Mouse (Mus musculus): ENCODE data around the gene Cntnap2. TPM values are rescaled to one million over a fixed set of nuclear protein-coding genes. Genes with fewer than 3 reads are reported as not detected.

Cntnap2 gene
- polyA plus RNA-seq, 1 experiment from 2014 or later, result 0.55 TPM

- Histone ChIP-seq H3K4me1 (ENCODE audit: control insufficient read depth in 2 of 2, insufficient read depth in 2 of 2, low read length in 2 of 2) (no peaks in the 10 kb centered on the region), H3K4me2 (ENCODE audit: low read length) (no peak overlapping the region), H3K36me3 (ENCODE audit: control insufficient read depth, insufficient read depth, low read length) (no peaks in the 10 kb centered on the region), H3K9me3 (ENCODE audit: control insufficient read depth, low read length) (no peaks in the 10 kb centered on the region), H3K27ac (replicated peaks in 1 of 2; ENCODE audit: control insufficient read depth in 1 of 2, insufficient read depth in 1 of 2, low read depth in 2 of 2, low read length in 2 of 2) (no peak overlapping the region), H3K4me3 (ENCODE audit: control insufficient read depth in 1 of 2, insufficient read depth in 1 of 2, low read depth in 1 of 2, low read length in 2 of 2) (no peak overlapping the region), H3K9ac (ENCODE audit: low read length) (no peak overlapping the region), H3K27me3 (ENCODE audit: control insufficient read depth, insufficient read depth, low read length) (no peaks in the 10 kb centered on the region)
- WGBS, result 69% methylated on average over 1 of the region's 1 CpGs
- no peak for ATAC-seq (ENCODE audit: insufficient number of reproducible peaks, insufficient read depth, low FRiP score, low read depth)
These were observed 879.6 kb downstream of the Cntnap2 start for GRCm38 (mm10) chr6:45938775-45939174.

- Histone ChIP-seq H3K27me3 (ENCODE audit: control insufficient read depth, insufficient read depth, low read length) (no peaks in the 10 kb centered on the region), H3K4me3 (ENCODE audit: control insufficient read depth in 1 of 2, insufficient read depth in 1 of 2, low read depth in 1 of 2, low read length in 2 of 2) (no peak overlapping the region), H3K9me3 (ENCODE audit: control insufficient read depth, low read length) (no peaks in the 10 kb centered on the region), H3K4me2 (ENCODE audit: low read length) (no peak overlapping the region), H3K4me1 (ENCODE audit: control insufficient read depth in 2 of 2, insufficient read depth in 2 of 2, low read length in 2 of 2) (no peaks in the 10 kb centered on the region), H3K27ac (replicated peaks in 1 of 2; ENCODE audit: control insufficient read depth in 1 of 2, insufficient read depth in 1 of 2, low read depth in 2 of 2, low read length in 2 of 2) (no peak overlapping the region), H3K36me3 (ENCODE audit: control insufficient read depth, insufficient read depth, low read length) (no peaks in the 10 kb centered on the region), H3K9ac (ENCODE audit: low read length) (no peak overlapping the region)
- WGBS, result 56% methylated on average over 3 of the region's 3 CpGs
- no peak for ATAC-seq (ENCODE audit: insufficient number of reproducible peaks, insufficient read depth, low FRiP score, low read depth)
These were observed 886.2 kb downstream of the Cntnap2 start for GRCm38 (mm10) chr6:45945144-45945985.

GRCm38 (mm10) chr6:45954773-45955172, 895.6 kb downstream of the Cntnap2 start:
- Histone ChIP-seq H3K4me1 (ENCODE audit: control insufficient read depth in 2 of 2, insufficient read depth in 2 of 2, low read length in 2 of 2) (no peaks in the 10 kb centered on the region), H3K4me3 (ENCODE audit: control insufficient read depth in 1 of 2, insufficient read depth in 1 of 2, low read depth in 1 of 2, low read length in 2 of 2) (no peak overlapping the region), H3K4me2 (ENCODE audit: low read length) (no peak overlapping the region), H3K9ac (ENCODE audit: low read length) (no peak overlapping the region), H3K27me3 (ENCODE audit: control insufficient read depth, insufficient read depth, low read length) (no peaks in the 10 kb centered on the region), H3K9me3 (ENCODE audit: control insufficient read depth, low read length) (no peaks in the 10 kb centered on the region), H3K27ac (replicated peaks in 1 of 2; ENCODE audit: control insufficient read depth in 1 of 2, insufficient read depth in 1 of 2, low read depth in 2 of 2, low read length in 2 of 2) (no peak overlapping the region), H3K36me3 (ENCODE audit: control insufficient read depth, insufficient read depth, low read length) (no peaks in the 10 kb centered on the region)
- no peak for ATAC-seq (ENCODE audit: insufficient number of reproducible peaks, insufficient read depth, low FRiP score, low read depth)

- no peaks in the 10 kb centered on the region for H3K4me1 ChIP-seq (ENCODE audit: control insufficient read depth in 2 of 2, insufficient read depth in 2 of 2, low read length in 2 of 2)
- H3K4me3 ChIP-seq (ENCODE audit: control insufficient read depth in 1 of 2, insufficient read depth in 1 of 2, low read depth in 1 of 2, low read length in 2 of 2), result no peak overlapping the region
- no peaks in the 10 kb centered on the region for H3K27me3 ChIP-seq (ENCODE audit: control insufficient read depth, insufficient read depth, low read length)
- H3K27ac ChIP-seq (replicated peaks in 1 of 2; ENCODE audit: control insufficient read depth in 1 of 2, insufficient read depth in 1 of 2, low read depth in 2 of 2, low read length in 2 of 2), result no peak overlapping the region
- H3K9ac ChIP-seq (ENCODE audit: low read length), result no peak overlapping the region
- WGBS, result 84% methylated on average over 1 of the region's 1 CpGs
- H3K36me3 ChIP-seq (ENCODE audit: control insufficient read depth, insufficient read depth, low read length), result no peaks in the 10 kb centered on the region
- H3K4me2 ChIP-seq (ENCODE audit: low read length), result no peak overlapping the region
- no peak for ATAC-seq (ENCODE audit: insufficient number of reproducible peaks, insufficient read depth, low FRiP score, low read depth)
- no peaks in the 10 kb centered on the region for H3K9me3 ChIP-seq (ENCODE audit: control insufficient read depth, low read length)
These were observed 905.3 kb downstream of the Cntnap2 start for GRCm38 (mm10) chr6:45964494-45964893.

- no peaks in the 10 kb centered on the region for H3K4me1 ChIP-seq (ENCODE audit: control insufficient read depth in 2 of 2, insufficient read depth in 2 of 2, low read length in 2 of 2)
- H3K4me3 ChIP-seq (ENCODE audit: control insufficient read depth in 1 of 2, insufficient read depth in 1 of 2, low read depth in 1 of 2, low read length in 2 of 2), result no peak overlapping the region
- no peak overlapping the region for H3K27ac ChIP-seq (replicated peaks in 1 of 2; ENCODE audit: control insufficient read depth in 1 of 2, insufficient read depth in 1 of 2, low read depth in 2 of 2, low read length in 2 of 2)
- H3K27me3 ChIP-seq (ENCODE audit: control insufficient read depth, insufficient read depth, low read length), result no peaks in the 10 kb centered on the region
- ATAC-seq (ENCODE audit: insufficient number of reproducible peaks, insufficient read depth, low FRiP score, low read depth), result no peak
- no peaks in the 10 kb centered on the region for H3K36me3 ChIP-seq (ENCODE audit: control insufficient read depth, insufficient read depth, low read length)
- no peaks in the 10 kb centered on the region for H3K9me3 ChIP-seq (ENCODE audit: control insufficient read depth, low read length)
- WGBS, result 66% methylated on average over 6 of the region's 6 CpGs
- H3K9ac ChIP-seq (ENCODE audit: low read length), result no peak overlapping the region
- H3K4me2 ChIP-seq (ENCODE audit: low read length), result no peak overlapping the region
These were observed 915.5 kb downstream of the Cntnap2 start for GRCm38 (mm10) chr6:45974471-45975154.

GRCm38 (mm10) chr6:45979171-45979570, 920.0 kb downstream of the Cntnap2 start:
- no peak for ATAC-seq (ENCODE audit: insufficient number of reproducible peaks, insufficient read depth, low FRiP score, low read depth)
- Histone ChIP-seq H3K4me3 (ENCODE audit: control insufficient read depth in 1 of 2, insufficient read depth in 1 of 2, low read depth in 1 of 2, low read length in 2 of 2) (no peak overlapping the region), H3K4me2 (ENCODE audit: low read length) (no peak overlapping the region), H3K9ac (ENCODE audit: low read length) (no peak overlapping the region), H3K4me1 (ENCODE audit: control insufficient read depth in 2 of 2, insufficient read depth in 2 of 2, low read length in 2 of 2) (no peaks in the 10 kb centered on the region), H3K9me3 (ENCODE audit: control insufficient read depth, low read length) (no peaks in the 10 kb centered on the region), H3K36me3 (ENCODE audit: control insufficient read depth, insufficient read depth, low read length) (no peaks in the 10 kb centered on the region), H3K27me3 (ENCODE audit: control insufficient read depth, insufficient read depth, low read length) (no peaks in the 10 kb centered on the region), H3K27ac (replicated peaks in 1 of 2; ENCODE audit: control insufficient read depth in 1 of 2, insufficient read depth in 1 of 2, low read depth in 2 of 2, low read length in 2 of 2) (no peak overlapping the region)
- 77% methylated on average over 2 of the region's 2 CpGs for WGBS

- no peak overlapping the region for H3K4me2 ChIP-seq (ENCODE audit: low read length)
- no peaks in the 10 kb centered on the region for H3K27me3 ChIP-seq (ENCODE audit: control insufficient read depth, insufficient read depth, low read length)
- H3K27ac ChIP-seq (replicated peaks in 1 of 2; ENCODE audit: control insufficient read depth in 1 of 2, insufficient read depth in 1 of 2, low read depth in 2 of 2, low read length in 2 of 2), result no peak overlapping the region
- H3K9me3 ChIP-seq (ENCODE audit: control insufficient read depth, low read length), result no peaks in the 10 kb centered on the region
- no peaks in the 10 kb centered on the region for H3K4me1 ChIP-seq (ENCODE audit: control insufficient read depth in 2 of 2, insufficient read depth in 2 of 2, low read length in 2 of 2)
- no peaks in the 10 kb centered on the region for H3K36me3 ChIP-seq (ENCODE audit: control insufficient read depth, insufficient read depth, low read length)
- no peak overlapping the region for H3K9ac ChIP-seq (ENCODE audit: low read length)
- 92% methylated on average over 3 of the region's 3 CpGs for WGBS
- no peak for ATAC-seq (ENCODE audit: insufficient number of reproducible peaks, insufficient read depth, low FRiP score, low read depth)
- H3K4me3 ChIP-seq (ENCODE audit: control insufficient read depth in 1 of 2, insufficient read depth in 1 of 2, low read depth in 1 of 2, low read length in 2 of 2), result no peak overlapping the region
These were observed 928.9 kb downstream of the Cntnap2 start for GRCm38 (mm10) chr6:45988051-45988450.

Measured in heart, embryonic 14.5 days (tissue).